Mouse (Mus musculus) layer of hippocampus, postnatal 14 days (tissue): ENCODE results near the gene Wwox. TPM values are rescaled to one million over a fixed set of nuclear protein-coding genes. Genes with fewer than 3 reads are reported as not detected.

ENCODE experiments used
- DNase-seq, 2 experiments: peaks; one replicate each; pipeline ENCODE4 v3.0.0; 2021 to 2022; ENCODE audit warnings: low spot score in 2 of 2, mixed read lengths in 1 of 2
- total RNA-seq, 2 experiments: library from RNA; stranded (reverse); gene quantifications; 2 replicates each; pipeline ENCODE4 v1.2.3; 2021

Wwox gene
- total RNA-seq, 2 experiments from 2014 or later, result 11.2 to 12.3 TPM

GRCm38 (mm10) chr8:115064691-115065090 lies 625.2 kb downstream of the Wwox start:
- DNase-seq, result no peak

DNA sequence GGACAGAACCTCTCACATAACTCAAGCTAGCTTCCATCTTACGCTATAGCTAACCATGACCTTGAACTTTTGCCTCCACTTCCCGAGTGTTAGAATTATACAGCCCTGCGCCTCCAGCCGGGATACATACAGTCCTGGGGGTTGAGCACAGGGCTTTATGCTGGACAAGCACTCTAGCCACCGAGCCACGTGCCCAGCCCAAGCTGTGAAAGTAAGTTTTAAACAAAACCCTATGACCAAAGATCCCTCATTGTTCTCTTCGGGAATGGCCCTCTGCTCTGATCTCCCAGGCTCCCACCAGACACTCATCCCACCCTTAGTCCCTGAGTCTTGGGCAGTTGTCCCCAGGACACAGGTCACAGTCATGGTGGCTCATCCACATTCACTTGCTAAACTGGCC lies 625.9 kb downstream of the Wwox start:
- DNase-seq, result no peak

GRCm38 (mm10) chr8:115066550-115067058 lies 627.1 kb downstream of the Wwox start:
- DNase-seq, result no peak

DNA sequence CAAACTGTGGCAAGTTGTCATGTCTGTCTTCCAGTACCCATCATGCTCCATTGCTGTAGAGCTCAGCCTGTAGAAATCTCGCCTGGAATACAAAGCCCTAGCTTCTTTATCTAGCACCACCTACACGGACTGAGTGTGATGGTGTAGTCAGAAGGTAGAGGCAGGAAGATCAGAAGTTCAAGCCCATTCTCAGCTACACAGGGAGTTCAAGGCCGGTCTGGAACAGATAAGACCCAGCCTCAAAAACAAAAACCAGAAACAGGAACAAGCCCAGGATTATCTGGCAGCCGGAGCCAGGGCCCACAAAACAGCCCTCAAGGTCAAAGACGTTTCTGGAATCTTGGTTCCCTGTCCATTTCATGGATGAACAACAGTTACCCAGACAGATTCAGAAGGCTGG lies 629.3 kb downstream of the Wwox start:
- no peak for DNase-seq

DNA sequence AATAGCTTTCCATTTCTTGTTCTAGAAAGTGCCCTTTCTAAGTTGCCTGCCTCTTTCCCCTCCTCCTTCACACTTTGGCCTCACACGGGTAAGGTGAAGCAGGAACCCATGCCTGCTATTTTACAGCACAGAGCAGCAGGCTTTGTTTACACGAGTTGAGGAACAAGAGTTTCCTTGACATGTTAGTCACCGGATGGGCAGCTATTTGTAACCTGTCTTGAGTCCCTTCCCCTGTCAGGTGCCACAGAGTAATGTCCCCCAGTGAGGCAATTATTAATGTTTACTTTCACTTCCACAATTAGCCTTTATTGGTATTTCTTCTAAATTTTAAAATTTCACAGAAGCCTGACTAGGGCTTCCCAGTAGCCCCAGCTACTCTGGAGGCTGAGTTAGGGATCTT lies 630.8 kb downstream of the Wwox start:
- no peak for DNase-seq

DNA sequence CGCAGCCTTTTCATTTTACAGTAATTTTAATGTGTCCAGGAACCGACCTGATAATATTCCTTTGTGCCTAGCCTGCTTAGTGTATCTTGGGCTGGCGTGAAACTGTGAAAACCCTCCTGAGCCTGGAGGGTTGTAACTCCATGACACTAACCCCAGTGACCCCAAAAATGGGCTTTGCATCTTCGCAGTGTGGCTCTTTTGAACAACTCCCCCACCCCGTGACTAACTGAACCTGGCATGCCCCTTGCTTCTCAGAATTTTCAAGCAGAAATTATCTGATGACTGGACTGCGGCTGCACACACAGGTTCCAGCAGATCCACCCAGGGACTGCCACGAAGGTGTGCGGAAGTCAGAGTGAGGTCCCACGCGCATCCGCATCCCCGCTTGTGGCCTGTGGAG lies 631.8 kb downstream of the Wwox start:
- DNase-seq, result no peak

DNA sequence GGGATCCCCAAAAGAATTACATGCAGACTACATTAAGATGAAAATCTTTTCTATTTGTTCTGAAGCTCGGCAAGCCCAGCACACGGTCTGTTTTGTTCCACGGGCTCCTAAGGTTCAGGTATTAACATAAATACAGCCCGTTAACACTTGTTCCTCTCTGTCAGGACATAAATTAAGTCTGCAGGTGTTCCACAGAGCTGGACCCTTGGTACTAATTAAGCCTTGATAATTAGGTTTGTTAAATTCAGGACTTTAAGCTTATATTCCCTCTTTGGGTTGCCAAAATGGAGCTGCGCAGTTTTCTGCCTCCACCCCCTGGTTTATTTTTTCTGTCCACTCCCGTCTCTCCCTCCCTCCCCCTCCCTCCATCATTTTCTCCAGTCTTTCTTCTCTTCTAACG lies 638.8 kb downstream of the Wwox start:
- no peak for DNase-seq

DNA sequence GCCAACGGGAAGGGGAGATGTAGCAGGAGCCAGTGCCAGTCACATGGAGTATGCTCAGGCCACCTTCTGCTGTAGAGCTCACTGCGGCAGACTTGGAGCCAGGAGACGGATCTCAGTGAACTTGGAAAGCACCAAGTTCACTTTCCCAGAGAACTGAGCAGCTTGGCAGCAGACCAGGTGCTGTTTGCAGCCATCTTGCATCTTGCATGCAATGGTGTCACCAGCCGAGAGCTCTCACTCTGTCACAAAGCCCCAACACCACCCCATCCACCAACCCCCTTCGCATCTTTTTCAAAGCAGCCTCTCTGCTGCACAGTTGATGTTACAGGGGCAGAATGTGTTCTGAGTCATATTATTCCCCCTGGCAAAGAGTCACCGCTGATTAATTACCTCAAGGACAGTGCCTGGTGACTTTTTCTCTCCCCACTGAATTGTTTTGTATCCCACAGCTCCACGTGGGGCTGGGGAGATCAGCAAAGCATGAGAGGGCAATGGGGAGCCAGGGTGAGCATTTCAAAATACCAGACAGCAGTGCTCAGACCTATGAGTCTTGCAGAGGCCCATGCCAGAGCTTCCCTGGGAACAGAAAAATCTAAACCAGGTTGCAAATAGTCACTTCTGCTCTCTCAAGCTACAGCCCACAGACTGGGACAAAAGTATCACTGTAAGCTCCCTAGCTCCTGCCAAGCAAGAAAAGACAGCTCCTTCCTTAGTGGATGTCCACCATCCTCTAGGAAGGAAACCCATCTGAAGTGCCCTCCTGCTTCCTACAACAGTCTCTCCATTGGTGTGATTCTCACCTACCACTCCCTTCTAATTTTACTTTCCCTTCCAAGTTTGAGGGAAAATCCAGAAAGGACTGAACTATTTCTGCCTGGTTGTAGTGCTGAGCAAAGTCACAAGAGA lies 642.1 kb downstream of the Wwox start:
- no peak for DNase-seq

GRCm38 (mm10) chr8:115088162-115088561 lies 648.7 kb downstream of the Wwox start:
- DNase-seq, result no peak

DNA sequence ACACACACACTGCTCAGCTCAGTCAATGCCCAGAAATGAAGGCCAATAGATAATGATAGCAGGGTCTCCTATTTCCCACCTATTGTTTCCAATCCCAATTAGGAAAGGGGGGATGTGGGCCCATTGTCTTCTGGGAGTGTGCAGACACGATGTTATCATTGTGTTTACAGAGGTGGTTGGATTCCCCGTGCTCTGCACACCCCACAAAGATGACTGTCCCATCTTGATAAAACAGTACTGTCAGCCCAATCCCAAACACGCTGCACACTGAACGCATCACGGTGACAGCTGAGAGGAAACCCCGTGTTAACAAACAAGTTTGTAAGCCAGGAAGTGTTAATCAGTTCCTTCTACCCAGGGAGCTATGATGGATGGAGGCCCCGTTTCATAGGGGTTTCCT lies 650.3 kb downstream of the Wwox start:
- DNase-seq, result no peak

GRCm38 (mm10) chr8:115090202-115090601 lies 650.7 kb downstream of the Wwox start:
- no peak for DNase-seq

- DNase-seq, result no peak
Observed at GRCm38 (mm10) chr8:115095548-115095947, 656.1 kb downstream of the Wwox start.

DNA sequence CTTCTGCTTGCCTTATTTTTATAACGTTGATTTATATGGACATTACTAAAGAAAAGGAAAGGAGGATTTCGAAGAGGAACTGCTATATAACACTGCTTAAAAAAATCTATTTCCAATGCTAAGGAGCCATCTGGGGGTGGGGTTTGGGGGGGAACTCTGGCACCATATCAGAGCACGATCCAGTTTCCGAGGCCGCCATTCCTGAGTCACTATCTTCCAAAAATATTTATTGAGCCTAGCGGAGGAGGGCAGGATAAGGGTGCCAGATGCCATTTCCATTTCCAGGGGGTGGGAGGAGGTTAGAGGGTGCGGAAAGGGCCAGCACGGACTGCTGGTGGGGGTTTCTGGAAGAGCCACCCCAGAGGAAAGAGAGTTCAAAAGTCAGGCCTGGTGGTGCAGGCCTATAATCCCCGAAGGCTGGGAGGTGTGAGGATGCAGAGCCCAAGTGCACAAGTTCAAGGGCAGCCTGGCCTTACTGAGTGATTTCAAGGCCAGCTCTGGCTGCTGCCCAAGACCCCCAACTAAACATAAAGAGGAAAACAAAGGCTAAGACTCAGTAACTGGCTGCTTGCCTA lies 658.6 kb downstream of the Wwox start:
- DNase-seq, result no peak

DNA sequence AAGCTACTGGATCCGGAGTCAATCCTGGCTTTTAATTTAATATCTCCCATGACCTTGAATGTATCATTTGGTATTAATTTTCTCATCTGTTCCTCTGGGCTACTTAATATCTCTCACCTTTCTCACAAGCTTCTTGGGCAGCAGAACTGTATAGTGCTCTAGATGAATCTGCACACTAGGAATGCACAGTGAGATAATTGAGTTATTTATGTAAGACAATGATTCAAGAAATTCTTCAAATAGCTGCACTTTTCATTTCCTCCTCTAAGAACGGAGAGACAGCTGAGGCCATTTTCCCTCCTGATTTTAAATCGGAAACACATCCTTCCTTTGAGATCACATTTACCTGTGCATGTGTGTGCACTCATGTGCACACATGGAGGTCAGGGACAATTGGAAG lies 669.9 kb downstream of the Wwox start:
- DNase-seq, result no peak

DNA sequence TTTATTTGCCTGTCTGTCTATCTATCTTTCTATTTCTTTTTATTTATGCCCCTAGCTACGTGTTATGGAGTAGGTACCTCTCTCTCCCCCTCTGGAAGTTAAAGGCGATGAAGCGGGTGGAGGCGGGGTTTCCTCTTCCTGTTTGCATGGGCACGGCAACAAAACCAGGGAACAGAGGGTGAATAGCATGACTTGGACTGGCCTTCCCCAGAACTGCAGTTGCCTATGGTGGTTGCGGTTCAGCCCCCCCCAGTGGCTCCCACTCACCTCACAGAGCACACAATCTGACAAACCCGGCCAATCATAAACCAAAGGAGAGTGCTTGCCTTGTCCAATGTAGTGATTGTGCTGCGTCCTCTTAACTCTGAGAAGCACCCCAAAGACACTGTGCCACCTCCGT lies 671.0 kb downstream of the Wwox start:
- DNase-seq, result no peak

DNA sequence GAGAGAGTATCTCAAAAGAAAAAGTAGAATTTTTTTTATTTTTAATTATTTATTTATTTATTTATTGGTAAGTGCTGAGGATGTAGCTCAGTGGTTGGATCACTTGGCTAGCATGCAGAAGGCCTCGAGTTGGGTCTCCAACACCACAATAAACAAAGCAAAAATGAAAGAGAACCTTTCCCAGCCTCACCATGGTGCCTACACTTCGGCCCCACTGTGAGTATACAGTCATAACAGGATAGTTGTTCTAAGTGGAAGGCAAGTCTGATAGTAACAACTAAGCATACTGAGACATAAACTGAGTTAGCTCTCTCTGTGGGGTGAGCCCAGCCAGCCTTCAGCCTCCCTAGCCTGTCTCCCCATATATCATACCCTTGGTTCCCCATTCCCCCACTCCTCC lies 672.6 kb downstream of the Wwox start:
- no peak for DNase-seq

DNA sequence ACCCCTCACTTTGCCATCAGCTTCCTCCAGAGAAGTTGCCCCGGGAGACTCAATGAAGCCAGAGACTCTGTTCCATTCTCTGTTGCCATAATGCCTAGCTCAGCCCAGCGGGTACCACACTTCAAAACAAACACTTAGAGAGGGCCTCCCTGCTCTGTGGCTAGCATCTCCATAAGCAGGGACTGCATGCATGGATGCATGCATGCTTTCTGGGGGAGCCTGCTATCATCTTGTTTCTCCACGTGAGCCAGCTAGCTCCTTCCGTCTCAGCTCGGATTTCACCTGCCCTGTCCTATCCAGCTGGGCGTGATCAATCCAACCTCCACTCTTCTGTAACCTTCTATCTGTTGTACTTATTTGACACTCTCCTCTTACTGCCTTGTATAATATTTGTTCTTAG lies 675.0 kb downstream of the Wwox start:
- no peak for DNase-seq

- no peak for DNase-seq
Observed at GRCm38 (mm10) chr8:115126081-115126480, 686.6 kb downstream of the Wwox start.

DNA sequence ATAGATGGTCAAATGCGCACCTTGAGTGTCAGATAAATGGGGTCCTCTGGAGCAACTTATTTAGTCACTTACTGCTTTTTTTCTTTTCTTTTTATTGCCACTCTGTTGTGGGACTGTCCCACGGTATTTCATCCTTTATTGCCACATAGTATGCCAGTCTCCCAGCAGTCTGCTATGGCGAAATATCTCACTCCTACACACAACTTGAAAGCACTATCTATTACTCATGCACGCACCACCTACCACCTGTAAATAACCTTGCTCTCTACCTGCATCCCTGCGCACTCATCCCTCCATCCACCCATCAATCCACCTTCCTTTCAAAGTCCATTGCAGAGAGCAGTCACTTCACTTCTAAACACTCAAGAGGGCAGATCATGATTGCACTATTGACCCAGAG lies 687.2 kb downstream of the Wwox start:
- DNase-seq, result no peak

GRCm38 (mm10) chr8:115129307-115129706 lies 689.9 kb downstream of the Wwox start:
- DNase-seq, result no peak

DNA sequence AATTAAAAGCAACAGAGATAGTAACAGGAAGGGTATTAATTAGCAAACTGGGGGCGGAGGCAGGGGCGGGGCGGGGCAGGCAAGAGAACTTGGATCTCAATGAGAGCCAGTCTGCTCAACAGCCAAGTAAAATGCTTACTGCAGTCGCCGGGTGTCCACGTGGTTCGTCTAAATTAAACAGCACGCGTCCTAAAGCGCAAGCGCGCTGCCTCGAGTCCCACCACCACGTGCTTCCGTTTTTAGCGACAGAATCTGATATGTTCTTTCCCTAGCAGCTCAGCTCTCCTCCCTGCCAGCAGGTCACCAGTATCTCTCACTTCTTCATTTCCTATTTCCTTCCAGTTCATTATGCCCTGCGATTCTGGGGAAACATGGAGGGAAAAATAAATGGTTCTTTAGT lies 693.7 kb downstream of the Wwox start:
- no peak for DNase-seq

- no peak for DNase-seq
Observed at GRCm38 (mm10) chr8:115133711-115134218, 694.3 kb downstream of the Wwox start.
